Mouse (Mus musculus) C2C12 (cell line): ENCODE data around the gene Rtl9. TPM values are rescaled to one million over a fixed set of nuclear protein-coding genes. Genes with fewer than 3 reads are reported as not detected.

Source experiments
- H3K27me3 ChIP-seq: one replicate; pipeline ENCODE4 v1.6.1; 2011; ENCODE audit not compliant: control insufficient read depth, insufficient read depth, insufficient read length
- H3K36me3 ChIP-seq: one replicate; pipeline ENCODE4 v1.6.1; 2011; ENCODE audit not compliant: control insufficient read depth, insufficient read depth
- H3K4me3 ChIP-seq: one replicate; pipeline ENCODE4 v1.5.1; 2011; ENCODE audit warnings: mild to moderate bottlenecking, control low read depth; ENCODE audit not compliant: poor library complexity, insufficient read depth, severe bottlenecking
- H3K79me2 ChIP-seq: one replicate; pipeline ENCODE4 v1.6.1; 2011; ENCODE audit not compliant: control insufficient read depth, insufficient read depth
- H3K79me3 ChIP-seq: one replicate; pipeline ENCODE4 v1.6.1; 2011; ENCODE audit warnings: low read depth, control low read depth
- H3ac ChIP-seq: one replicate; pipeline ENCODE3; 2011; ENCODE audit warnings: low read depth; ENCODE audit not compliant: control insufficient read depth, insufficient read length
- CEBPB ChIP-seq: IDR thresholded peaks from one replicate; pipeline ENCODE4 v1.6.1; 2011; ENCODE audit warnings: low read depth, mild to moderate bottlenecking, control low read depth, moderate library complexity
- CTCF ChIP-seq: IDR thresholded peaks from one replicate; pipeline ENCODE4 v1.5.1; 2011; ENCODE audit not compliant: control insufficient read depth, insufficient read depth, insufficient read length
- FOSL1 ChIP-seq: IDR thresholded peaks from one replicate; pipeline ENCODE4 v1.8.0; 2011; ENCODE audit warnings: mild to moderate bottlenecking, low read length; ENCODE audit not compliant: poor library complexity, insufficient read depth, severe bottlenecking
- MAX ChIP-seq: IDR thresholded peaks from one replicate; pipeline ENCODE4 v1.6.1; 2011; ENCODE audit warnings: mild to moderate bottlenecking, control low read depth
- MYOD1 ChIP-seq: IDR thresholded peaks from one replicate; pipeline ENCODE4 v1.6.1; 2011; ENCODE audit warnings: low read depth; ENCODE audit not compliant: control insufficient read depth, insufficient read length
- MYOG ChIP-seq: IDR thresholded peaks from one replicate; pipeline ENCODE4 v1.6.1; 2011; ENCODE audit not compliant: control insufficient read depth, insufficient read length; ENCODE audit errors: extremely low read depth
- USF1 ChIP-seq: IDR thresholded peaks from one replicate; pipeline ENCODE4 v1.6.1; 2011; ENCODE audit warnings: low read depth, mild to moderate bottlenecking, control low read depth, moderate library complexity
- polyA plus RNA-seq: library from polyadenylated mRNA; unstranded; fragments of >200 nt; fragmentation: generic; extraction: Trizol; gene quantifications from one replicate; pipeline ENCODE4 v1.2.1, GENCODE M21; 2012; ENCODE audit warnings: missing spikeins

The Rtl9 gene
- polyA plus RNA-seq, 1 experiment, result 0.01 TPM

DNA sequence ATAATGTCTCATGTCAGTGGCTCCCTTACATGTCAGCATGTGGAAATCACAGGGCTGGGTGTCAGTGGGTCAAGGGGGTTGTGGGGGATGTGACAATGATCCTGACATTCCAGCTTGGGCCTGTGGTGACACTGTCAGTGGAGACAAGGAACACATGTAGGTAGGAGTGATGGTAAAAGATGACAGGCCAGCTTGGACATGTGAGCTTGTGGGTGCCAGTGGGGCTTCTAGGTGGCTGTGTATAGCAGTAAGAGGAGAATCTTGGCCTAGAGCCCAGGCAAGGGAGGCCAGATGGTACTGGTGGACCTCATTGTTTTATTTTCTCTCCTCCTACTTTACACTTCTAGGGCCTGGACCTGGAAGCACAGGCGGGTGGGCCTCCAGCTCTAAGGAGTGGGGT, 16.7 kb upstream of the Rtl9 start:
- TF ChIP-seq USF1, result no peak
- no peak for TF ChIP-seq FOSL1
- TF ChIP-seq CEBPB, result no peak
- no peak for TF ChIP-seq CTCF
- no peak for TF ChIP-seq MYOD1
- TF ChIP-seq MAX, result no peak
- no peak for TF ChIP-seq MYOG
- H3K79me2 ChIP-seq, result no peaks in the 10 kb centered on the region
- H3K36me3 ChIP-seq, result no peaks in the 10 kb centered on the region
- no peak overlapping the region for H3K4me3 ChIP-seq
- H3K27me3 ChIP-seq, result peaks cover 7% of the 10 kb centered on the region
- no peaks in the 10 kb centered on the region for H3K79me3 ChIP-seq
- H3ac ChIP-seq, result no peak overlapping the region

GRCm38 (mm10) chrX:143088225-143088624, 11.2 kb upstream of the Rtl9 start:
- Histone ChIP-seq H3K79me2 (no peaks in the 10 kb centered on the region), H3ac (no peak overlapping the region), H3K4me3 (no peak overlapping the region), H3K36me3 (no peaks in the 10 kb centered on the region), H3K79me3 (no peaks in the 10 kb centered on the region), H3K27me3 (no peaks in the 10 kb centered on the region)
- TF ChIP-seq MYOD1 (no peak), MYOG (no peak), USF1 (no peak)

DNA sequence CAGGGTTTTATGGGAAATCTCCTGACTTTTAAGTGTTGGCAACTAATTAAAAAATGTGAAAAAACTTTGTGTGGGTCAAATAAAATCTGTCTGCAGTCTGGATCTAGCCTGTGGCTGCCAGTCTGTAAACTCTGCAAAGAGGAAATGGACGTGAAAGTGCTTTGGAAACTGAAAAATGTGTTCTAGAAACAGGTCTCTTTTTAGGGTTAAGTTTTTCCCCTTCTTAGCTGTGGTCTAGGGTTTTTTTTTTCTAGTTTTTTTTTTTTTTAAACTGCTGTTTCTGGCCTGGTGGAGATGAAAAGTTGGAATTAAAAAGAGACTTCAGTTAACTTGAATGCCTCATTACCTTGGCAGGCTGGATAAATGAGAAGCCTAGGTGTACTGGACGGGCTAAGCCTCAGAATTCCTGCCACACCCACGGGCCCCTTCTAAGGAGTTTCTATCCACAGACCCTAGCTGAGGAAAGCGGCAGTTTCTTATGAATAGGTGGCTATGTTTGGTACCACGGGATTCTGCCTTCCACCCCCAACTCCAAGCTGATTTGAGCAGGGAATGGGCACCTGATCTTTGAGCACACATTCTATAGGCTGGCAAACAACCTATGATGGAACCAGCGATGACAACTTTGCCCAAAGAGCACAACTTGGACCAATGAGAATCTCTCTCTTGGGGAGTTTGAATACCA, 8.3 kb upstream of the Rtl9 start:
- no peak overlapping the region for H3ac ChIP-seq
- no peaks in the 10 kb centered on the region for H3K36me3 ChIP-seq
- H3K4me3 ChIP-seq, result no peak overlapping the region
- no peaks in the 10 kb centered on the region for H3K27me3 ChIP-seq
- H3K79me3 ChIP-seq, result no peaks in the 10 kb centered on the region
- H3K79me2 ChIP-seq, result no peaks in the 10 kb centered on the region
- no peak for TF ChIP-seq CTCF
- TF ChIP-seq MYOG, result no peak
- TF ChIP-seq FOSL1, result no peak
- no peak for TF ChIP-seq MAX
- no peak for TF ChIP-seq MYOD1
- TF ChIP-seq USF1, result no peak
- TF ChIP-seq CEBPB, result no peak

DNA sequence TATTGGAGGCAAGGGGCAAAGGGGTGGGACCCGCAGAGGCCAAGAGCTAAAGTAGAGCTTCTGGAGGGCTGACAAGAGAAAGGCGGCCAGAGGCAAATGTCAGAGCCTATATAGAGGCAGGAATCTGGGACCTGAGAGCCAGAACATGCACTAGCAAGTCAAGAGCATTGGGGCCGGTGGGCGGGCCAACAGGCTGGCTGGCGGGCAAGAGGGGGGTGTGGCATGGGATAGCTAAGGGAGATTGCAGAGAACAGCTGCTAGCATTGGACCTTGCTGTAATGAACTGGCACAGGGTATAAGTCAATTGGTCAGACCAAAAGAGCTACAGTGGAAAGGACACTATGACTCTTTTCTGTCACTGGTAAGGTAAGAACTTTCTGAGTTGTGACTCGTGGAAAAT, 1.8 kb upstream of the Rtl9 start:
- H3K27me3 ChIP-seq, result peaks cover 3% of the 10 kb centered on the region
- no peaks in the 10 kb centered on the region for H3K79me3 ChIP-seq
- H3K36me3 ChIP-seq, result no peaks in the 10 kb centered on the region
- H3K4me3 ChIP-seq, result no peak overlapping the region
- H3ac ChIP-seq, result no peak overlapping the region
- no peaks in the 10 kb centered on the region for H3K79me2 ChIP-seq
- no peak for TF ChIP-seq MYOG
- no peak for TF ChIP-seq MAX
- no peak for TF ChIP-seq USF1
- no peak for TF ChIP-seq CTCF
- TF ChIP-seq CEBPB, result no peak
- TF ChIP-seq FOSL1, result no peak
- no peak for TF ChIP-seq MYOD1

DNA sequence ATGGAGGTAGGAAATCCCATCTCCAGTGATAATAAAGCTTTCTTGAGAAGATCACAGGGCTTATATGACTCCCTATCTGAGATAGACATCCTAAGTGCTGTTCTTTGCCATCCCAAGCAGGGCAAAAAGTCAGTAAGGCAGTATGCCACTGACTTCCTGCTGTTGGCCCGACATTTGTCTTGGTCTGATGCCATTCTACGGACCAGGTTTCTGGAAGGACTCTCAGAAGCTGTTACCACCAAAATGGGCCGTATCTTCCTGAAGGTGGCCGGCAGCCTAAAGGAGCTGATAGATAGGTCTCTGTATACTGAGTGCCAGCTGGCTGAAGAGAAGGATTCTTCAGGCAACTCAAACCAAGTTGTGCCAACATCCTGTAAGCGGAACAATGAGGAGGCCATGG, 3.8 kb downstream of the Rtl9 start:
- H3K79me2 ChIP-seq, result no peaks in the 10 kb centered on the region
- no peak overlapping the region for H3ac ChIP-seq
- H3K27me3 ChIP-seq, result peaks cover 7% of the 10 kb centered on the region
- no peaks in the 10 kb centered on the region for H3K79me3 ChIP-seq
- H3K36me3 ChIP-seq, result no peaks in the 10 kb centered on the region
- H3K4me3 ChIP-seq, result no peak overlapping the region
- no peak for TF ChIP-seq FOSL1
- TF ChIP-seq MAX, result no peak
- TF ChIP-seq USF1, result no peak
- TF ChIP-seq MYOG, result no peak
- no peak for TF ChIP-seq MYOD1
- no peak for TF ChIP-seq CEBPB
- no peak for TF ChIP-seq CTCF

DNA sequence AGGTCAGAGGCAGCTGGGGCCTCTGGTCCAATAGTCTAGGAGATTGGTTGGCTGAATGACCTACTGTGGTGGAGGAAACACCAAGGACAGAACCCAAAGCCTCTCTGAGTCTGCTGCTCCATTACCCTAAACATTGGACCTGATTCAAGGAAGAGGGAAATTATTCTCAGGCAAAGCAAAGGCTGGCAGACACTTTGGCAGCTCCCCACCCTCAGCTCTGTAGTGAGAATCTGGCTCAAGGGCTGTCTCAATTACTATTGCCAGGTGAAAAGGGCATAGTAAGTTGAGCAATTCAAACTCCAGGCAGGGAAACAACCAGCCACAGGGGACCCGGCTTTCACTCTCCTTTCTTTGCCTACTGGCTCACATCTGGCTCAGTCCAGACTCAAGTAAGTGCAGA, 6.5 kb downstream of the Rtl9 start:
- H3K36me3 ChIP-seq, result no peaks in the 10 kb centered on the region
- H3K79me3 ChIP-seq, result no peaks in the 10 kb centered on the region
- no peak overlapping the region for H3K4me3 ChIP-seq
- peaks cover 4% of the 10 kb centered on the region for H3K27me3 ChIP-seq
- H3ac ChIP-seq, result no peak overlapping the region
- H3K79me2 ChIP-seq, result no peaks in the 10 kb centered on the region
- no peak for TF ChIP-seq CTCF
- no peak for TF ChIP-seq MYOG
- TF ChIP-seq MAX, result no peak
- no peak for TF ChIP-seq CEBPB
- no peak for TF ChIP-seq USF1
- TF ChIP-seq FOSL1, result no peak
- no peak for TF ChIP-seq MYOD1
